Mouse (Mus musculus) lung, adult 2 months (tissue): Measurements from ENCODE around the gene Il17rd.

Source experiments
- CTCF ChIP-seq: fragments of 200-500 bp; IDR thresholded peaks from 2 replicates; pipeline ENCODE4 v1.5.1; 2011; ENCODE audit warnings: mild to moderate bottlenecking, low read length, control low read depth; ENCODE audit not compliant: insufficient read depth
- POLR2A ChIP-seq: fragments of 200-500 bp; IDR thresholded peaks from 2 replicates; pipeline ENCODE4 v1.6.1; 2011; ENCODE audit warnings: low read depth, mild to moderate bottlenecking, control low read depth, low read length, borderline replicate concordance; ENCODE audit errors: extremely low read depth

DNA sequence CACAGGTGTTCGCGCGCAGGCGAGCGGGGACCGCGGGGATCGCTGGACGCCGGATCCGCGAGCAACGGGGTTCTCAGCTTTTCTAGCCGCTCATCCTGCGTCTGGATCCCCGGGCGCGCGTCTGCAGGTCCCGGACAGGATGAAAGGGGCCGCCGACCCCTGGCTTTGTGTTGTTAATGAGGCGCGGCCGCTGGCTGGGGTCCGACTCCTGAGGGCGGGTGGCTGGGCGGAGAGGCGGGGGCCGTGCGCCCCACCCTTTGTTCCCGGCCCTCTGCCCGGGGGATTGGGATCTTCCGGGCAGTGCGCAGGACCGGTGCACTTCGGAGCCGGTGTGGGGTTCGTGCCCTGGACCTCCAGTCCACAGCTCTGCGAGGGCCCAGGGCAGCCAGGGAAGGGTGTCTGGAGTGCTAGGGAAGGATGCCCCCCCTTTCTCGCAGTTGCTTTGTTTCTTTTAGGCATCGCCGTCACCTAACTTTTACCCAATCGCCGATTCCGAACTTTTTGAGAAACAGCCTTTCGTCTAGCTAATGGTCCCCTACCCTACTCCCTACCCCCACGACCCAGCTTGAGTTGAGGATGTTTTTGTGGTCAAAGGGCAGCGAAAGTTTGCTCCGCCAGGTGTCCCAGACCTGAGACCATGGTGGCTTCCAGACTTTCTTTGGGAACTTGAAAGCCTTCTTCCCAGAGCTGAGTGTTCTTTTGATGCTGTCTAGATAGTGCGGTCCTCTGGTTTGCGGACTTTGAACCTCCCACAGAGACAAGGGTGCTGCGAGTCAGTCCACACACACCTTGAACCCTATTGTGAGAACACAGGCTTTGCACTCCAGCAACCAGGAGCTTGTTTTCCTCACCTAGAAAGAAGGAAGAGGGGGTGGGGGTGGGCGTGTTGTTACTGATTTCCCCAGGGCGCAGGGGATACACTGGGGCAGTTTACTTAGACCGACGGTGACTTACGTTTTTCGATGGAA lies 824 bp downstream of the Il17rd start:
- TF ChIP-seq CTCF (no peak), POLR2A (peak; percentile 45; the same call in 1 of the 2 replicates)
